Mouse (Mus musculus) small intestine, adult 2 months (tissue): Measurements from ENCODE around the gene Fpr2. TPM values are rescaled to one million over a fixed set of nuclear protein-coding genes. Genes with fewer than 3 reads are reported as not detected.

Source experiments
- H3K27ac ChIP-seq: fragments of 200-500 bp; 2 replicates; pipeline ENCODE4 v1.5.1; 2012; ENCODE audit warnings: low read depth, low read length, control low read depth, inconsistent platforms; ENCODE audit not compliant: insufficient read depth
- H3K27me3 ChIP-seq: fragments of 200-500 bp; 2 replicates; pipeline ENCODE4 v1.6.1; 2012; ENCODE audit warnings: mild to moderate bottlenecking, moderate library complexity, low read length, inconsistent platforms; ENCODE audit not compliant: control insufficient read depth, insufficient read depth
- H3K36me3 ChIP-seq: fragments of 200-500 bp; 2 replicates; pipeline ENCODE4 v1.6.1; 2012; ENCODE audit warnings: mild to moderate bottlenecking, low read length, control low read depth, inconsistent platforms; ENCODE audit not compliant: control insufficient read depth, insufficient read depth
- H3K4me1 ChIP-seq: fragments of 200-500 bp; 2 replicates; pipeline ENCODE4 v1.6.1; 2012; ENCODE audit warnings: low read length, inconsistent platforms, mixed read lengths; ENCODE audit not compliant: control insufficient read depth, insufficient read depth, insufficient read length
- H3K4me3 ChIP-seq: fragments of 200-500 bp; 2 replicates; pipeline ENCODE4 v1.5.1; 2012; ENCODE audit warnings: low read depth, mild to moderate bottlenecking, control low read depth, inconsistent platforms, low read length, moderate library complexity
- CTCF ChIP-seq: fragments of 200-500 bp; IDR thresholded peaks from 2 replicates; pipeline ENCODE4 v1.5.1; 2012; ENCODE audit warnings: low read depth, mild to moderate bottlenecking, control low read depth, inconsistent platforms, low read length, moderate library complexity, mixed read lengths; ENCODE audit not compliant: insufficient replicate concordance, insufficient read length; ENCODE audit errors: extremely low read depth
- POLR2A ChIP-seq: fragments of 200-500 bp; IDR thresholded peaks from 2 replicates; pipeline ENCODE4 v1.6.1; 2012; ENCODE audit warnings: low read depth, mild to moderate bottlenecking, control low read depth, inconsistent platforms, low read length, moderate library complexity
- WGBS: fragments of 180-500 bp; shearing (Covaris S2); methylation state at CpG from one replicate; pipeline ENCODE4 v1.1.7; 2018; 5-methylcytosine and 5-hydroxymethylcytosine counted together
- polyA plus RNA-seq: library from polyadenylated mRNA; depleted of rRNA; stranded (reverse); fragments of >200 nt; gene quantifications from 2 replicates; pipeline ENCODE4 v1.2.3, GENCODE M21; 2012

The Fpr2 gene
- polyA plus RNA-seq, 1 experiment = 0.19 TPM

DNA sequence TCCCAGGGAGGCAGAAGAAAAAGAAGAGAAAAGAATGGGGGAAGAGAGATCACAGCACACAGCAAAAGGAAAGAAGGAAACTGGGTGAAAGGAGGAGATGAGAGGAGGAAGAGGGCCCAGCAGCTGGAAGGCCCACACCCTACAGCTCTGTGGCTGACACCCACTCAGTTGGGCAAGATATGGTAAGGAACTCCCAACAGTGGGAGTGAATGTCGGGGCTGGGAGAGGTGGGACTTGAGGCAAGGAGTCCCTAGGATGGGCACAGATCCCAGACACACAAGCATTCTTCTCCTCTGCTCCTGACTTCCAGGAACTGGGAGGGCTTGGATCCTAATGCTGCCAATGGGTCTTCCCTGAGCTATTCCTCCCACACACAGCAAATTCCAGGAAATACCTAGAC lies 25.3 kb upstream of the Fpr2 start:
- no peak overlapping the region for H3K4me3 ChIP-seq
- H3K36me3 ChIP-seq = no peaks in the 10 kb centered on the region
- no peaks in the 10 kb centered on the region for H3K27me3 ChIP-seq
- no peaks in the 10 kb centered on the region for H3K4me1 ChIP-seq
- TF ChIP-seq POLR2A (no peak), CTCF (no peak)
- 67% methylated on average over 1 of the region's 1 CpGs for WGBS
- H3K27ac ChIP-seq = no peak overlapping the region

DNA sequence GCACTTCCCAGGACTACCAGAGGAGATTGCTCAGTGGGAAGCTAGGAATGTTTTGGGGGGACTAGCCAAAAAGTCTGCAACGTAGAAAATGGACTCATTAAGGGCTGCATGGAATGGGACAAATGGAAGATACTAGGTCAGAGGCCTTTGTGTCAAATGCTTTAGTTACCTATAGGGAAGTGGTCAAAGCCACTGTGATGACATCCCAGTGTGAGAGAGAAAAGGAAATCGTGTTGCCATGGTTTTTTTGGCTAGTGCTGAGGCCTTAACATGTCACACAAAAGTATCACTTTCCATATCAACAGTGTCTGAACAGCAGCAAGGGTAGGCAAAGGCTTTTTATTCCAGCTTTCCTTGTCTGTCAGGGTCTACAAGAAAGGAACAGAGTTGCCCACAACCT lies 22.5 kb upstream of the Fpr2 start:
- H3K27ac ChIP-seq = no peak overlapping the region
- no peaks in the 10 kb centered on the region for H3K36me3 ChIP-seq
- 50% methylated on average over 2 of the region's 2 CpGs for WGBS
- H3K4me1 ChIP-seq = no peaks in the 10 kb centered on the region
- H3K4me3 ChIP-seq = no peak overlapping the region
- no peaks in the 10 kb centered on the region for H3K27me3 ChIP-seq
- TF ChIP-seq CTCF = no peak
- TF ChIP-seq POLR2A = no peak

GRCm38 (mm10) chr17:17866801-17867469 lies 20.7 kb upstream of the Fpr2 start:
- no peaks in the 10 kb centered on the region for H3K4me1 ChIP-seq

DNA sequence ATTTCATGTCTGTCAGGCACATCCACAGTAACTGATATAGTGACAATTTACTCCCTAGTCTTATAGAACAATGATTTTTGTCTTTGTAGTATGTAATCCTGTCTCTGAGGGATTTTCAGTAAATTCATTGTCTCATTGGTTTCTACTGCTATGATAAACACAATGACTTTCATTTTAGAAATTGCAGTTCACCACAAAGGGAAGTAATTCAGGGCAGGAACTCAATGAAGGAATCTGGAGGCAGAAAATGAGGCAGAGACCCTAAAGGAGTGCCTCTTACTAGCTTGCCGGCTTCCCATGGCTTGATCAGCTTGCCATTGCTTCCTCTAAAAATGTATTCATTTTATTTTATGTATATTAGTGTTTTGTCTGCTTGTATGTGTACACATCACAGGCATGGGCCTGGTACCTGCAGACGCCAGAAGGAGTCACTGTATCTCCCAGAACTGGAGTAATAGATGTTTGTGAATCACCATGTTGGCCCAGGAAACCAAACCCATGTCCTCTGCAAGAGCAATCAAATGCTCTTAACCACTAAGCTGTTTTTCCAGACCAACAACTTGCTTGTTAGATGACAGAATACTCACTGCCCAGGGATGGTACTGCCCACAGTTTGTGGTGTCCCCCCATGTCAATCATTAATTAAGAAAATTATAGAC lies 16.6 kb upstream of the Fpr2 start:
- WGBS = 68% methylated on average over 2 of the region's 2 CpGs
- H3K27ac ChIP-seq = no peak overlapping the region
- H3K4me1 ChIP-seq = no peaks in the 10 kb centered on the region
- TF ChIP-seq CTCF (no peak), POLR2A (no peak)
- H3K27me3 ChIP-seq = no peaks in the 10 kb centered on the region
- no peak overlapping the region for H3K4me3 ChIP-seq
- H3K36me3 ChIP-seq = no peaks in the 10 kb centered on the region

More at GRCm38 (mm10) chr17:17866801-17867469, 20.7 kb upstream of the Fpr2 start:
- no peak for TF ChIP-seq POLR2A
- TF ChIP-seq CTCF = no peak
- WGBS = 77% methylated on average over 11 of the region's 11 CpGs
- Histone ChIP-seq H3K27ac (no peak overlapping the region), H3K36me3 (no peaks in the 10 kb centered on the region), H3K4me3 (no peak overlapping the region), H3K27me3 (no peaks in the 10 kb centered on the region)

DNA sequence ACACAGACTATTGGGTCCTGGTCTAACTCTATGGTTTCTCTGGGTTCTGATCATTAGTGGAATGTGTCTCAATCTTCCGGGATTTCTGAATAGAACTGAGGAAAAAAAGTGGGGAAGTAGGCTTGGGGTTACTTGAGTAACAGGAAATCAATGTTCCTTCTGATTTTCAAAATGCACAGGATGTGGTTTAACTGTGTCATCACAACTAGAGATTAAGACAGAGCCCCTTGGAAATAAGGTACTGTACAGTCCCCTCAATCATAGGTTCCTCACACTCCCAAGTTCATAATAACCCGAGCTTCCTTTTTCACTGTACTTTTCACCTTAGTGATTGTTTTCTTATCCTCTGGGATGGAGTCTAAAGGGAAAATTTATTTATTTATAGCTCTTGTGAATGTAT lies 15.9 kb upstream of the Fpr2 start:
- WGBS = 74% methylated on average over 2 of the region's 2 CpGs

GRCm38 (mm10) chr17:17879347-17879746 lies 8.3 kb upstream of the Fpr2 start:
- WGBS = 86% methylated on average over 1 of the region's 1 CpGs
- H3K27ac ChIP-seq = no peak overlapping the region
- H3K27me3 ChIP-seq = no peaks in the 10 kb centered on the region
- no peak for TF ChIP-seq CTCF
- TF ChIP-seq POLR2A = no peak
- H3K36me3 ChIP-seq = no peaks in the 10 kb centered on the region
- no peak overlapping the region for H3K4me3 ChIP-seq
- H3K4me1 ChIP-seq = no peaks in the 10 kb centered on the region

More for the DNA sequence above, 15.9 kb upstream of the Fpr2 start:
- Histone ChIP-seq H3K4me1 (no peaks in the 10 kb centered on the region), H3K36me3 (no peaks in the 10 kb centered on the region), H3K4me3 (no peak overlapping the region), H3K27ac (no peak overlapping the region), H3K27me3 (no peaks in the 10 kb centered on the region)
- TF ChIP-seq POLR2A = no peak
- TF ChIP-seq CTCF = no peak

DNA sequence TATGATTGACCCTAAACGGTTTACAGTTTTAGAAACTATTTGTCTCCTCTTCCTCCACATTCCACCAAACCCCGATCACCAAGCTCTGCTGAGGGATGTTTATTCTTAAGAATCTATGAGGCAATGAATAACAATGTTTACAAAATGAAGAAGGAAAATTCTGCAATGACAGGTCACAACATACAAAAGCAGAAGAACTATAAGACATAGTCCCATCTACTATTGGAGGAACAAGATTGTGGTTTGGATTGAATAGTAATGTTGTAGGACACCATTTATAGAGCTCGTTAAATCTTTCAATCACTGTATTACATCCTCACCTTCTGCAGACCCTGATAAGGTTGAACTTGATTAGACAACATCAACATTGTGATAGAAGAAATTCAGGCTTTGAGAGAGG lies 5.0 kb upstream of the Fpr2 start:
- no peaks in the 10 kb centered on the region for H3K36me3 ChIP-seq
- WGBS = 75% methylated on average over 3 of the region's 3 CpGs
- no peak overlapping the region for H3K4me3 ChIP-seq
- H3K27me3 ChIP-seq = no peaks in the 10 kb centered on the region
- TF ChIP-seq CTCF (no peak), POLR2A (no peak)
- H3K4me1 ChIP-seq = no peaks in the 10 kb centered on the region
- H3K27ac ChIP-seq = no peak overlapping the region
